Mouse (Mus musculus) hindbrain, embryonic 12.5 days (tissue): ENCODE data around the gene Dhrs13. TPM values are rescaled to one million over a fixed set of nuclear protein-coding genes. Genes with fewer than 3 reads are reported as not detected.

Experiments used
- ATAC-seq: fragments of 200-750 bp; cut with Nextera tagmentation; 2 replicates; pipeline ENCODE4 v1.8.0; 2017; ENCODE audit warnings: moderate TSS enrichment; ENCODE audit not compliant: low FRiP score
- H3K27ac ChIP-seq: fragments of 300-500 bp; sonication (generic); 2 replicates; pipeline ENCODE4 v1.5.1; 2016; ENCODE audit warnings: mild to moderate bottlenecking
- H3K27me3 ChIP-seq: fragments of 300-500 bp; sonication (generic); 2 replicates; pipeline ENCODE4 v1.6.1; 2016; ENCODE audit warnings: mild to moderate bottlenecking
- H3K36me3 ChIP-seq: fragments of 300-500 bp; sonication (generic); 2 replicates; pipeline ENCODE4 v1.6.1; 2016; ENCODE audit warnings: mild to moderate bottlenecking
- H3K4me1 ChIP-seq: fragments of 300-500 bp; sonication (generic); 2 replicates; pipeline ENCODE4 v1.6.1; 2016
- H3K4me2 ChIP-seq: fragments of 300-500 bp; sonication (generic); replicated peaks from 2 replicates; pipeline ENCODE4 v1.6.1; 2016; ENCODE audit warnings: mild to moderate bottlenecking
- H3K4me3 ChIP-seq: fragments of 300-500 bp; sonication (generic); 2 replicates; pipeline ENCODE4 v1.5.1; 2016; ENCODE audit warnings: mild to moderate bottlenecking
- H3K9ac ChIP-seq: fragments of 300-500 bp; sonication (generic); 2 replicates; pipeline ENCODE4 v1.6.1; 2016; ENCODE audit warnings: mild to moderate bottlenecking, moderate library complexity
- H3K9me3 ChIP-seq: fragments of 300-500 bp; sonication (generic); replicated peaks from 2 replicates; pipeline ENCODE4 v1.6.1; 2016; ENCODE audit warnings: mild to moderate bottlenecking
- WGBS: fragments of 180-500 bp; shearing (Covaris S2); methylation state at CpG from one replicate; pipeline ENCODE4 v1.1.7; 2016; 5-methylcytosine and 5-hydroxymethylcytosine counted together
- polyA plus RNA-seq: library from polyadenylated mRNA; unstranded; fragments of >200 nt; fragmentation: Nextera tagmentation; extraction: Ambion mirVana; gene quantifications from 2 replicates; pipeline ENCODE4 v1.2.1, GENCODE M21; 2016

Gene Dhrs13
- 24.2 and 24.8 TPM in 2 replicates for polyA plus RNA-seq

DNA sequence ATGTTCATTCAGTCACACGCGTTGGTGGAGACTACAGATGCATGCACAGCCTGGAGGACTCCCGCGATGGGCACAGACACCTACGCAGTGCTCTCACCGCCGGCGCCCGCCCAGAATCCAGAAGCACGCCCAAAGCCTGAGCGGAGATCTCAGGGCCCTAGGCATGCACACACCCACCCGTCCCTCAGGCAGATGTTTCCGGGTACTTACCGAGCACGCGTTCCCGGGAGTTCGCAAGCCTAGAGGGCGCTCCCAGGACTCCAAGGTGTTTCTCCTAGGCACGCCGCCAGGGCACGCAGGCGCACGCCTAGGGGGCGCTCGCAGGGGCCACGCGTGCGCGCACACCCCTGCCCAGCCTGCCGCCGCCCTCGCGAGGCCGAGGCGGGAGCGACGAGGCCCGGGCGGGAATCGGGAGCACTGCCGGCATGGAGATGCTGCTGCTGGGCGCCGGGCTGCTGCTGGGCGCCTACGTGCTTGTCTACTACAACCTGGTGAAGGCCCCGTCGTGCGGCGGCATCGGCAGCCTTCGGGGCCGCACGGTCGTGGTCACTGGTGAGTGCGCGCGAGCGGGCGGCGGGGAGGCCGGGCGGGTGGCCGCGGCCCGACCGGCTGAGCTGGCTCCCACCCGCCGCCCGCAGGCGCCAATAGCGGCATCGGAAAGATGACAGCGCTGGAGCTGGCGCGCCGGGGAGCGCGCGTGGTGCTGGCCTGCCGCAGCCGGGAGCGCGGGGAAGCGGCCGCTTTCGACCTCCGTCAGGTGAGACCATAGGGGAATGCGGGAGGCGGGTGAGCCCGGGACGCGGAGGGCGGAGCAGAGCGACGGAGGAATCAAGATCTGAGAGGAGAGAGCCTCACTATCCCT is at the start of gene Dhrs13:
Dhrs13 (plus strand) TSS at position 334 of the 862 bp plus-strand sequence.
- no peaks in the 10 kb centered on the region for H3K9me3 ChIP-seq
- WGBS = under 1% methylated on average over 93 of the region's 96 CpGs

DNA sequence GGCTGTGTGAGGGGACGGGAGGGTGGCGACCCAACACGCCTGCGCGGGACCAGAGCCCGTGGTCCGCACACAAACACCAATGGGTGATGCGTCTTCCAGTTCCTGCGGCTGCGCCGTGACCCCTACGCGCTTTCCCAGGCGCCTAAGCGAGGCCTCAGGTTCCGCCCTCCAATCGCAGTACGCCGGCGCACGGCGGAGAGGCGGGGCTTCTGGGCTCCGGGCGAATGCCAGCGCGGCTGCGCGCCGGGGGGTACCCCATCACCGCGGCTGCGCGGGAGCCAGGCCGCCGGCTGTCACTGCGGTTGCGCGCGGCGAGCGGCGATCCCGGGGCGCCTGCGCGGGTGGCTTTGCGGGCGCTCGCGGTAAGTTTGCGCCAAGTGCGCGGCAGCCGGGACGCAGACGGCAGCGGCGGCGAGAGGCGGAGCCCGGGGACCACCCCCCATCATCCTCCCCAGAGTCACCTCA is 49.6 kb upstream of the Dhrs13 start, which contains the start of gene Phf12:
Phf12 (plus strand) TSS at position 314 of the 465 bp plus-strand sequence.
- Histone ChIP-seq H3K9ac (peak within 1 kb of the TSS; percentile 99), H3K4me1 (peaks cover 23% of the 10 kb centered on the region), H3K9me3 (no peaks in the 10 kb centered on the region), H3K4me2 (peak within 1 kb of the TSS; percentile 72), H3K27ac (peak within 1 kb of the TSS; percentile 96), H3K27me3 (peaks cover 10% of the 10 kb centered on the region), H3K36me3 (peaks cover 8% of the 10 kb centered on the region; the same call in 1 of the 2 replicates), H3K4me3 (peak within 1 kb of the TSS; percentile 100)
- WGBS = under 1% methylated on average over 61 of the region's 62 CpGs
- ATAC-seq = peak; percentile 88

More for the DNA sequence above, at the start of gene Dhrs13:
- peaks cover 32% of the 10 kb centered on the region for H3K36me3 ChIP-seq
- H3K9ac ChIP-seq = peak within 1 kb of the TSS; percentile 85
- H3K4me2 ChIP-seq = peak within 1 kb of the TSS; percentile 85
- H3K4me3 ChIP-seq = peak within 1 kb of the TSS; percentile 73
- peak; percentile 91 for ATAC-seq
- peak within 1 kb of the TSS; percentile 96 for H3K27ac ChIP-seq
- no peaks in the 10 kb centered on the region for H3K27me3 ChIP-seq
- H3K4me1 ChIP-seq = peaks cover 17% of the 10 kb centered on the region

DNA sequence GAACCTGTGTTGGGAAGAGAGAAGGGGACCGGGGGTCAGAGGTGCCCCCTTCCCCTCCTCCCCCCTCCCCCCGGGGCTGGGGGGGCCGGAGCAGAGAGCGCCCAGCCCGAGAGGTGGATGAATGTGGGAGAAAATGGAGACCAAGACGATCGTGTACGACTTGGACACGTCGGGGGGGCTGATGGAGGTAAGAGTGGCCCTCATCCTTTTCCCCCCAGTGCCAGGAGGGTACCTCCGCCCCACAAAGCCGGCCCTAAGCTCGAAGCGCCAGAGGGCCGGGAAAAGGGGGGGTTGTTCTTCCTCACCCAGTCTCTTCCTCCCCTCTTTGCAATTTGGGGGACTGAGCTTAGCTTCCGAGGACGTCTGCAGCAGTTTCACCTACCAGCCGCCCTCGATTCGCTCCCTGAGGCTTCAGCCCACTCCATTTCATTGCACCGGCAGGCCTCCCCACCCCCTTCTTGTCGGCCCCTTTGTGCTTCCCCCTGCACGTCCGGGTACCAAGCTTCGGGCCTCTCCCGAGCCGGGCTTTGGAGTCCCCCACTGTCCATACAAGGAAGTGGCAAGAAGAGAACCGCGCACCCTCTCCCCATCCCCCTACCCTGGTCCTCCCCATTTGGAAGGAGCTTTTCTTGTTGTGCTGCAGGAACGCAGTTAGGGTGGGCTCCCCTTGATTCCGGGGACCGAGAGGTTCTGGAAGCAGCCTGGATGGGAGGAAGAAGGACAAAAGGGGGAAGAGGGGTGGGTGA is 48.7 kb upstream of the Dhrs13 start:
- H3K9ac ChIP-seq = peak overlapping the region; percentile 99
- ATAC-seq = no peak
- H3K4me3 ChIP-seq = peak overlapping the region; percentile 100
- H3K9me3 ChIP-seq = no peaks in the 10 kb centered on the region
- H3K27me3 ChIP-seq = peaks cover under 1% of the 10 kb centered on the region; the same call in 1 of the 2 replicates
- peak overlapping the region; percentile 96 for H3K27ac ChIP-seq
- peaks cover 23% of the 10 kb centered on the region for H3K4me1 ChIP-seq
- peaks cover 9% of the 10 kb centered on the region for H3K36me3 ChIP-seq
- peak overlapping the region; percentile 72 for H3K4me2 ChIP-seq
- under 1% methylated on average over 29 of the region's 32 CpGs for WGBS

- under 1% methylated on average over 57 of the region's 63 CpGs for WGBS
- H3K9me3 ChIP-seq = no peaks in the 10 kb centered on the region
- no peaks in the 10 kb centered on the region for H3K27me3 ChIP-seq
These were observed 47.9 kb upstream of the Dhrs13 start for GRCm38 (mm10) chr11:77983937-77984835.

DNA sequence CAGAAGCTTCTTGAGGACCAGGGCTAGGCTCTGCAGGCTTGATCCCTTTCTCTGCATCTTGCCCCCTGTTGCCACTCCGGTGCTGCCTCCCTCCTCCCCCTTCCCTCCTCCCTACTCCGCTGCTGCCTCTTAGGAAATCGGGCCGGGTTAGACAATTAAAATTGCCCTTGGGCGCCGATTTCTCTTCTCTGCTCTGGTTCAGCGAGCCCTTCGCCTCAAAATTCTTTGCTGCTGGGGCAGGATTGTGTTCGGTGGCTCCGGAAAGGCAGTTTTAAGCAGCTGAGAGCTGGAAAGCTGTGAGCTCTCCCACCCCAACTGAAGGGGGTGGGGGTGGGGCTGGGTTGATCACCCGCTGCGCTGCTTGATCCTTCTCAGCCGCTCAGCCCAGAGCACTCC is 47.2 kb upstream of the Dhrs13 start:
- WGBS = under 1% methylated on average over 13 of the region's 13 CpGs
- Histone ChIP-seq H3K4me1 (peaks cover 23% of the 10 kb centered on the region), H3K4me3 (peak overlapping the region; percentile 100), H3K4me2 (peak overlapping the region; percentile 72), H3K9me3 (no peaks in the 10 kb centered on the region), H3K9ac (peak overlapping the region; percentile 99), H3K27me3 (no peaks in the 10 kb centered on the region), H3K36me3 (peaks cover 20% of the 10 kb centered on the region), H3K27ac (peak overlapping the region; percentile 96)
- no peak for ATAC-seq

More at GRCm38 (mm10) chr11:77983937-77984835, 47.9 kb upstream of the Dhrs13 start:
- H3K4me2 ChIP-seq = peak overlapping the region; percentile 72
- peaks cover 17% of the 10 kb centered on the region for H3K36me3 ChIP-seq
- H3K4me3 ChIP-seq = peak overlapping the region; percentile 100
- ATAC-seq = 0 out of 2 replicates have a peak, but pooled peaks have one; percentile 2
- H3K9ac ChIP-seq = peak overlapping the region; percentile 99
- peak overlapping the region; percentile 96 for H3K27ac ChIP-seq
- H3K4me1 ChIP-seq = peaks cover 23% of the 10 kb centered on the region

GRCm38 (mm10) chr11:77985541-77986065 is 46.5 kb upstream of the Dhrs13 start:
- 84% methylated on average over 3 of the region's 3 CpGs for WGBS
- no peak for ATAC-seq
- Histone ChIP-seq H3K4me1 (peaks cover 19% of the 10 kb centered on the region), H3K27me3 (no peaks in the 10 kb centered on the region), H3K4me3 (peak overlapping the region; percentile 100), H3K9me3 (no peaks in the 10 kb centered on the region), H3K36me3 (peaks cover 24% of the 10 kb centered on the region), H3K27ac (peak overlapping the region; percentile 96), H3K9ac (peak overlapping the region; percentile 99), H3K4me2 (peak overlapping the region; percentile 72)

DNA sequence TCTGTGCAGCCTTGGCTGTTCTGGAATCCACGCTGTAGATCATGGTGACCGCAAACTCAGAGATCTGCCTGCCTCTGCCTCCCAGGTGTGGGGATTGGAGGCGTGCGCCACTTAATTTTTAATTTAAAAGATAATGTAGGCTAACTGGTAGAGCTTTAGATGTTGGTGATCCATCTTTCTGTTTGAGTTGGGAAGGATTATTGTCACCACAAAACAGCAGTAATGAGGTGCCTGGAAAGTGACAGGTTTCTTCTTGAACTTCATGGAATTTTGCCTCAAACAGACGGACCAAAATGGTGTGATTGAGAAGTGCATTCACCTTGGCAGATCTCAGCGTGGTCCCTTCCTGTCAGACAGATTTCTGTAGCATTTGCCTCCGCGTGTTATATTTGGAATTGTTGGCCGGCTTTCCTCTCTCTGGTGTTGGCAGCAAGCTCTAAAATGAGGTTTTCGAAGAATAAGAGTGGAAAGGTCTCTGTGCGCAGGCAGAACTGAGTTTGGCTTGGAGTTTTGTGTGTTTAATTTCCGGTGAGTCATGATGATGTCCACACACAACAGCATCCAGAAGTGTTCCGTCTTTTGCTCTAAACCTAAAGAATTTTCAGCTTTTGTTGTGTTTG is 42.9 kb upstream of the Dhrs13 start:
- no peaks in the 10 kb centered on the region for H3K27me3 ChIP-seq
- ATAC-seq = no peak
- H3K4me1 ChIP-seq = peaks cover 16% of the 10 kb centered on the region
- no peak overlapping the region for H3K9ac ChIP-seq
- H3K36me3 ChIP-seq = peaks cover 27% of the 10 kb centered on the region
- 92% methylated on average over 13 of the region's 13 CpGs for WGBS
- H3K4me2 ChIP-seq = no peak overlapping the region
- H3K4me3 ChIP-seq = no peak overlapping the region
- H3K27ac ChIP-seq = no peak overlapping the region
- no peaks in the 10 kb centered on the region for H3K9me3 ChIP-seq

DNA sequence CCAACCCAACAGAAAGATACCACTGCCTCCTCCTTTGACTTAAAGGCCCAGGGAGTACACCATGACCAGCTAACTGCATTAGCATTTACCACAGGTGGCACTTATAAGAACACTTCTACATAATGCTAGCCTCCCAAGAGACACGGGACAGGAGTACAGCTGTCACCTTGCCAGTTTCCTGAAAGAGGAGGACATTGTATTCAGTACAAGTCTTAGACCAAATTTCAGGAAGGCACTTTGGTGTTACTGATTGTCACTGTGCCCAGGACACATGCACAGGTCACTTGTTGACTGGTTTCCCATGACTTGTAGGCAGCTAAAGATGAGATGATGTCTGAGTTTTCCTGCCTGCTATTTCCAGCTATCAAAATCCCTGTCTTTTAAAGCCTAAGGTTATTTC is 36.5 kb upstream of the Dhrs13 start:
- Histone ChIP-seq H3K4me1 (no peaks in the 10 kb centered on the region), H3K9me3 (no peaks in the 10 kb centered on the region), H3K27ac (no peak overlapping the region), H3K4me3 (no peak overlapping the region), H3K4me2 (no peak overlapping the region), H3K27me3 (no peaks in the 10 kb centered on the region), H3K36me3 (peaks cover 12% of the 10 kb centered on the region), H3K9ac (no peak overlapping the region)
- WGBS = 93% methylated on average over 1 of the region's 1 CpGs
- no peak for ATAC-seq

- ATAC-seq = no peak
- Histone ChIP-seq H3K4me3 (no peak overlapping the region), H3K9me3 (no peaks in the 10 kb centered on the region), H3K9ac (no peak overlapping the region), H3K27ac (no peak overlapping the region), H3K4me1 (peaks cover 4% of the 10 kb centered on the region; the same call in 1 of the 2 replicates), H3K27me3 (no peaks in the 10 kb centered on the region), H3K36me3 (peaks cover 56% of the 10 kb centered on the region), H3K4me2 (no peak overlapping the region)
- WGBS = 96% methylated on average over 5 of the region's 5 CpGs
These were observed 25.6 kb upstream of the Dhrs13 start for GRCm38 (mm10) chr11:78006446-78006845.

- H3K27me3 ChIP-seq = no peaks in the 10 kb centered on the region
- H3K27ac ChIP-seq = no peak overlapping the region
- no peak for ATAC-seq
- no peak overlapping the region for H3K4me2 ChIP-seq
- no peaks in the 10 kb centered on the region for H3K4me1 ChIP-seq
- peaks cover 87% of the 10 kb centered on the region for H3K36me3 ChIP-seq
- H3K9ac ChIP-seq = no peak overlapping the region
- H3K4me3 ChIP-seq = no peak overlapping the region
- no peaks in the 10 kb centered on the region for H3K9me3 ChIP-seq
- 21% methylated on average over 4 of the region's 4 CpGs for WGBS
These were observed 12.4 kb upstream of the Dhrs13 start for GRCm38 (mm10) chr11:78019676-78020075.

DNA sequence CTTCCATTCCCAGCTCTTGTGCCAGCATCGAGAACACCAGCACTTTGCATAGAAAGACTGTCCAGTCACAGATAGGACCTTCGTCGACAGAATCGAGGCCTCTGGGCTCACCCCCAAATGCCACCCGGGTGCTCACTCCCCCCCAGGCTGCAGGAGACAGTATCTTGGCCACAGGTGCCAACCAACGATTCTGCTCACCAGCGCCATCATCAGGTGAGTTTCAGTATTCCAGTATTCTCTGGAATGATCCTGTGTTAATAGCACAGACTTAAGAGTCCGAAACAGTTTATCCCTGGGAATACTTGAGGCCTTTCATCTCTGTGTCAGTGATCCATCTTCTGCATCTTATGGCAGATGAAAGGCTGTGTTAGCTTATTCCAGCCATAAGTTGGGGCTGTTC is 8.5 kb upstream of the Dhrs13 start:
- peaks cover 85% of the 10 kb centered on the region for H3K36me3 ChIP-seq
- H3K9me3 ChIP-seq = no peaks in the 10 kb centered on the region
- WGBS = 87% methylated on average over 8 of the region's 8 CpGs
- no peaks in the 10 kb centered on the region for H3K27me3 ChIP-seq
- H3K4me1 ChIP-seq = no peaks in the 10 kb centered on the region
- H3K9ac ChIP-seq = no peak overlapping the region
- no peak overlapping the region for H3K4me2 ChIP-seq
- no peak overlapping the region for H3K4me3 ChIP-seq
- ATAC-seq = no peak
- H3K27ac ChIP-seq = no peak overlapping the region
